Mouse (Mus musculus): ENCODE measurements around the gene Hhat. TPM values are rescaled to one million over a fixed set of nuclear protein-coding genes. Genes with fewer than 3 reads are reported as not detected.

The Hhat gene
- polyA plus RNA-seq, 1 experiment from 2014 or later: 3.9 TPM

DNA sequence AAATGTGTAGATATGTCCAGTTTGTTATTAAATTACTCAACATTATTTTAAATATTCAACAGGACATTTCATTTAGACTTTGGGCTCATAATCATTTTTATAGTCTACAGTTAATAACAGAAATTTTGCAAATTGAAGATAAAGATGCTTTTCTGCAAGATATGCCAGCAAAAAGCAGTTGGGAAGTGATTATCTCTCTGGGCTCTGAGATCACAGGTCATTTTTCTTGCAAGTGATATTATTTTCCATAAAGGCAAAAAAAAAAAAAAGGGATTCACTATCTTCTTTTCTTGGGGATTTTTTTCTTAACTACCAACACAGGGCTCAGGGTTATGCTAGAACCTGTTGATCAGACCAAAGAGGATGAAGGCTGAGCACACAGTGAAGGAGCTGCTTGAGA is 238.0 kb downstream of the Hhat start:
- Histone ChIP-seq H3K27me3 (ENCODE audit: control insufficient read depth, insufficient read depth, low read length) (no peaks in the 10 kb centered on the region), H3K9ac (no peak overlapping the region), H3K4me1 (replicated peaks; ENCODE audit: control insufficient read depth, insufficient read depth, low read length) (no peaks in the 10 kb centered on the region), H3K4me2 (replicated peaks) (no peak overlapping the region), H3K9me3 (ENCODE audit: control insufficient read depth, low read length) (no peaks in the 10 kb centered on the region), H3K36me3 (replicated peaks; ENCODE audit: control insufficient read depth, insufficient read depth) (no peaks in the 10 kb centered on the region), H3K4me3 (replicated peaks; ENCODE audit: low read length) (no peak overlapping the region), H3K27ac (no peak overlapping the region)
- DNase-seq (ENCODE audit: low spot score) (no peak), ATAC-seq (ENCODE audit: low FRiP score) (no peak)

DNA sequence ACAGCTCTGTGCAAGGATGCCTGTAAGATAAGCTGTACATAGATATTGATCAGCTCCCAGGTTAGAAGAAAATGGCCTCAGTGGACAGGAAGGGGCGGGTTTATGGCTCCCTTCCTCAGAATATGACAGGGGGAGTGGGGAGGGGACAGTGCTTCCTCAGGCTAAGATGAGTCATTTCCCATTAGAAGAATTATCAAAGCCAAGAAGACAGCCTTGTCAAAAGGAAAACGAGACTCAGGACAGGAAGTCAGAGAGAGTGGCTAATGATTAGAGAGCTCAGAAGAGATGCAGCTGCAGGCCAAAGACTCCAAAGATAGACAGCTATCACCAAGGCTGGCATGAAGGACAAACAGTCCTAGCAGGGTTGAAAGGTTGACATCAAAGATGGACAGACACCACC is 238.8 kb downstream of the Hhat start:
- no peaks in the 10 kb centered on the region for H3K9me3 ChIP-seq (ENCODE audit: control insufficient read depth, low read length)
- no peaks in the 10 kb centered on the region for H3K4me1 ChIP-seq (replicated peaks; ENCODE audit: control insufficient read depth, insufficient read depth, low read length)
- H3K36me3 ChIP-seq (replicated peaks; ENCODE audit: control insufficient read depth, insufficient read depth): no peaks in the 10 kb centered on the region
- WGBS: 70% methylated on average over 2 of the region's 2 CpGs
- H3K27me3 ChIP-seq (ENCODE audit: control insufficient read depth, insufficient read depth, low read length): no peaks in the 10 kb centered on the region
- DNase-seq (ENCODE audit: low spot score) (no peak), ATAC-seq (ENCODE audit: low FRiP score) (no peak)
- no peak overlapping the region for H3K9ac ChIP-seq
- H3K27ac ChIP-seq: no peak overlapping the region
- H3K4me2 ChIP-seq (replicated peaks): no peak overlapping the region
- H3K4me3 ChIP-seq (replicated peaks; ENCODE audit: low read length): no peak overlapping the region

- Histone ChIP-seq H3K9me3 (ENCODE audit: control insufficient read depth, low read length) (no peaks in the 10 kb centered on the region), H3K27me3 (ENCODE audit: control insufficient read depth, insufficient read depth, low read length) (no peaks in the 10 kb centered on the region), H3K36me3 (replicated peaks; ENCODE audit: control insufficient read depth, insufficient read depth) (no peaks in the 10 kb centered on the region), H3K9ac (no peak overlapping the region), H3K27ac (no peak overlapping the region), H3K4me1 (replicated peaks; ENCODE audit: control insufficient read depth, insufficient read depth, low read length) (no peaks in the 10 kb centered on the region), H3K4me3 (replicated peaks; ENCODE audit: low read length) (no peak overlapping the region), H3K4me2 (replicated peaks) (no peak overlapping the region)
- DNase-seq (ENCODE audit: low spot score): no peak
- 78% methylated on average over 2 of the region's 2 CpGs for whole genome bisulfite sequencing
- no peak for ATAC-seq (ENCODE audit: low FRiP score)
Observed at GRCm38 (mm10) chr1:192531490-192532146, 239.4 kb downstream of the Hhat start.

GRCm38 (mm10) chr1:192525711-192526350 is 245.2 kb downstream of the Hhat start:
- WGBS: 71% methylated on average over 14 of the region's 14 CpGs
- Histone ChIP-seq H3K9ac (no peak overlapping the region), H3K36me3 (replicated peaks; ENCODE audit: control insufficient read depth, insufficient read depth) (no peaks in the 10 kb centered on the region), H3K4me1 (replicated peaks; ENCODE audit: control insufficient read depth, insufficient read depth, low read length) (peaks cover 28% of the 10 kb centered on the region), H3K4me2 (replicated peaks) (no peak overlapping the region), H3K27me3 (ENCODE audit: control insufficient read depth, insufficient read depth, low read length) (no peaks in the 10 kb centered on the region), H3K27ac (no peak overlapping the region), H3K9me3 (ENCODE audit: control insufficient read depth, low read length) (no peaks in the 10 kb centered on the region), H3K4me3 (replicated peaks; ENCODE audit: low read length) (no peak overlapping the region)
- DNase-seq (ENCODE audit: low spot score): no peak
- no peak for ATAC-seq (ENCODE audit: low FRiP score)

DNA sequence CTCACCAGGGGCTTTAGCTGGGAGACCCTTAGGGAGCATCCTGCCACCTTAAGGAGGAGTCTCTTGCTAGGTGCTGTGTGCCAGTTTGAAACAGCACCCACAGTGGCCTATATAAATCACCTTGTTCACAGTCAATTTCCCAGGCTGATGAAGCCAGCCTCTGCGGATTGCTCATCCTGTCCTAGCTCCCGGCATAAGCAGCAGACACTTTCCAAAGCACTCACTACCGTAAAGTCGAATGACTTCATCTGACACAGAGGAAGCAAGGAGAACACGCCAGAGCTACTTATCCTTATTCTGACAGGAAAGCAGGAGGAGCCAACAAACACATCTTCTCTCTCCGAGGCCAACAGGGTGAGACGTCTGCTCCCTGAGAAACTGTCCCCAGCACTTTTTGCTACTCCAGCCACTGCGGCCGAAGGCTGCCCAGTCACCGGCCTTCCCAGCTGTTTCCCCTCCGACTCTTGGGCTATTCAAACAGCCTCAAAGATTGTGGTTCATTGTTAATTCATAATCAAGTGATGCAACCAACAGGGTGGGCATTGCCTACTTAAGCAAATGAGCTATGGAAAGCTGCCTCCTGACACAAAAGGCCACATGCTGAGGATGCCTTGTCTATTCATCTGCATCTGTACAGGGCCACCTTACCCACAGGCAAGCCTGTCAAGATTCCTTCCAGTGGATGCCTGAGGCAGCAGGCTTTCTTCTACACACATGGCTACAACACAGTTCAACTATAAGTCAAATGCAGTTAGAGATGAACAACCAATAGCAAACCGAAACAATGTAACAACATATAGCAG is 248.4 kb downstream of the Hhat start:
- 0 out of 2 replicates have a peak overlapping the region, but pooled peaks have one; percentile 10 for H3K27ac ChIP-seq
- H3K4me3 ChIP-seq (replicated peaks; ENCODE audit: low read length): no peak overlapping the region
- H3K9ac ChIP-seq: no peak overlapping the region
- peaks cover 36% of the 10 kb centered on the region for H3K4me1 ChIP-seq (replicated peaks; ENCODE audit: control insufficient read depth, insufficient read depth, low read length)
- no peak overlapping the region for H3K4me2 ChIP-seq (replicated peaks)
- DNase-seq (ENCODE audit: low spot score): no peak
- H3K9me3 ChIP-seq (ENCODE audit: control insufficient read depth, low read length): no peaks in the 10 kb centered on the region
- 28% methylated on average over 12 of the region's 12 CpGs for WGBS
- no peaks in the 10 kb centered on the region for H3K36me3 ChIP-seq (replicated peaks; ENCODE audit: control insufficient read depth, insufficient read depth)
- no peaks in the 10 kb centered on the region for H3K27me3 ChIP-seq (ENCODE audit: control insufficient read depth, insufficient read depth, low read length)
- peak; percentile 21; the same call in 1 of the 2 replicates for ATAC-seq (ENCODE audit: low FRiP score)

DNA sequence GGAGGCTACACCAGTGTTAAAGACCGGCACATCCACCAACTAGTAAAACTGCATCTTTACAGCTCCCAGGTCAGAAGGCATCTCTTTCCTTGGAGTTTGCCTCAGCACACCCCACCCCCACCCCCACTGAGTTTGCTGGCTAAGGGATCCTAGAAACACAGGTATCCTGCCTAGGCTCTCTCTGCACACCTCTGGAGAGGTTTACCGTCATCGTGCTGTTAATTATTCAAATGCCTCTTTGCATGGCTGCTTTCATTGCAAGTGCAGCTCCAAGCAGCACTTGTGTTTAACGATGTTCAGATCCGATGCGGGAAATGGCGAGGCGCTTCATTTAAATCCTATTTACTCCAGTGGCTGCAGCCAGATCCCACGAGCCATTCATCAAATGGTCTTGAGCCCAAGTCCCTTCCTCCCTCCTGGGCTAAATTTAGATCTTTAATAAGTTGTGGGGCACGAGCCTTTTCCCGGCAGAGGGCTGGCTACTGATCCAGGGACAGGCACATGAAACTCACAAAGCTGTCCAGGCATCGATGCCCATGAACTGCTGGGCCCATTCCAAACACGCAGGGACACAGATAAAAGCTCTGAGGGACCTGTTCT is 250.1 kb downstream of the Hhat start:
- peaks cover 36% of the 10 kb centered on the region for H3K4me1 ChIP-seq (replicated peaks; ENCODE audit: control insufficient read depth, insufficient read depth, low read length)
- peak overlapping the region; percentile 6; the same call in 1 of the 2 replicates for H3K27ac ChIP-seq
- no peak overlapping the region for H3K4me2 ChIP-seq (replicated peaks)
- H3K27me3 ChIP-seq (ENCODE audit: control insufficient read depth, insufficient read depth, low read length): no peaks in the 10 kb centered on the region
- H3K36me3 ChIP-seq (replicated peaks; ENCODE audit: control insufficient read depth, insufficient read depth): no peaks in the 10 kb centered on the region
- H3K9ac ChIP-seq: no peak overlapping the region
- 37% methylated on average over 13 of the region's 13 CpGs for WGBS
- H3K4me3 ChIP-seq (replicated peaks; ENCODE audit: low read length): no peak overlapping the region
- peak; percentile 29; the same call in 1 of the 2 replicates for ATAC-seq (ENCODE audit: low FRiP score)
- DNase-seq (ENCODE audit: low spot score): peak; percentile 48
- no peaks in the 10 kb centered on the region for H3K9me3 ChIP-seq (ENCODE audit: control insufficient read depth, low read length)

- 73% methylated on average over 1 of the region's 1 CpGs for WGBS
- ATAC-seq (ENCODE audit: low FRiP score): no peak
- Histone ChIP-seq H3K9ac (no peak overlapping the region), H3K27ac (no peak overlapping the region), H3K9me3 (ENCODE audit: control insufficient read depth, low read length) (no peaks in the 10 kb centered on the region), H3K4me1 (replicated peaks; ENCODE audit: control insufficient read depth, insufficient read depth, low read length) (peaks cover 36% of the 10 kb centered on the region), H3K4me3 (replicated peaks; ENCODE audit: low read length) (no peak overlapping the region), H3K36me3 (replicated peaks; ENCODE audit: control insufficient read depth, insufficient read depth) (no peaks in the 10 kb centered on the region), H3K27me3 (ENCODE audit: control insufficient read depth, insufficient read depth, low read length) (no peaks in the 10 kb centered on the region), H3K4me2 (replicated peaks) (no peak overlapping the region)
- DNase-seq (ENCODE audit: low spot score): no peak
Observed at GRCm38 (mm10) chr1:192519713-192520112, 251.3 kb downstream of the Hhat start.

- ATAC-seq (ENCODE audit: low FRiP score): no peak
- no peaks in the 10 kb centered on the region for H3K36me3 ChIP-seq (replicated peaks; ENCODE audit: control insufficient read depth, insufficient read depth)
- 0 out of 2 replicates have a peak, but pooled peaks cover 4% of the 10 kb centered on the region for H3K4me1 ChIP-seq (replicated peaks; ENCODE audit: control insufficient read depth, insufficient read depth, low read length)
- no peaks in the 10 kb centered on the region for H3K9me3 ChIP-seq (ENCODE audit: control insufficient read depth, low read length)
- 90% methylated on average over 3 of the region's 3 CpGs for WGBS
- no peak overlapping the region for H3K9ac ChIP-seq
- H3K27ac ChIP-seq: no peak overlapping the region
- DNase-seq (ENCODE audit: low spot score): no peak
- no peaks in the 10 kb centered on the region for H3K27me3 ChIP-seq (ENCODE audit: control insufficient read depth, insufficient read depth, low read length)
- H3K4me2 ChIP-seq (replicated peaks): no peak overlapping the region
- no peak overlapping the region for H3K4me3 ChIP-seq (replicated peaks; ENCODE audit: low read length)
Observed at GRCm38 (mm10) chr1:192515373-192515772, 255.7 kb downstream of the Hhat start.

- Histone ChIP-seq H3K27me3 (ENCODE audit: control insufficient read depth, insufficient read depth, low read length) (no peaks in the 10 kb centered on the region), H3K36me3 (replicated peaks; ENCODE audit: control insufficient read depth, insufficient read depth) (no peaks in the 10 kb centered on the region), H3K4me3 (replicated peaks; ENCODE audit: low read length) (no peak overlapping the region), H3K4me1 (replicated peaks; ENCODE audit: control insufficient read depth, insufficient read depth, low read length) (no peaks in the 10 kb centered on the region), H3K27ac (no peak overlapping the region), H3K9me3 (ENCODE audit: control insufficient read depth, low read length) (no peaks in the 10 kb centered on the region), H3K9ac (no peak overlapping the region), H3K4me2 (replicated peaks) (no peak overlapping the region)
- DNase-seq (ENCODE audit: low spot score) (no peak), ATAC-seq (ENCODE audit: low FRiP score) (no peak)
- WGBS: 100% methylated on average over 1 of the region's 1 CpGs
Observed at GRCm38 (mm10) chr1:192512821-192513220, 258.2 kb downstream of the Hhat start.
